ENCODE assay signal across 1 mouse cellular context in the genomic region with DNA sequence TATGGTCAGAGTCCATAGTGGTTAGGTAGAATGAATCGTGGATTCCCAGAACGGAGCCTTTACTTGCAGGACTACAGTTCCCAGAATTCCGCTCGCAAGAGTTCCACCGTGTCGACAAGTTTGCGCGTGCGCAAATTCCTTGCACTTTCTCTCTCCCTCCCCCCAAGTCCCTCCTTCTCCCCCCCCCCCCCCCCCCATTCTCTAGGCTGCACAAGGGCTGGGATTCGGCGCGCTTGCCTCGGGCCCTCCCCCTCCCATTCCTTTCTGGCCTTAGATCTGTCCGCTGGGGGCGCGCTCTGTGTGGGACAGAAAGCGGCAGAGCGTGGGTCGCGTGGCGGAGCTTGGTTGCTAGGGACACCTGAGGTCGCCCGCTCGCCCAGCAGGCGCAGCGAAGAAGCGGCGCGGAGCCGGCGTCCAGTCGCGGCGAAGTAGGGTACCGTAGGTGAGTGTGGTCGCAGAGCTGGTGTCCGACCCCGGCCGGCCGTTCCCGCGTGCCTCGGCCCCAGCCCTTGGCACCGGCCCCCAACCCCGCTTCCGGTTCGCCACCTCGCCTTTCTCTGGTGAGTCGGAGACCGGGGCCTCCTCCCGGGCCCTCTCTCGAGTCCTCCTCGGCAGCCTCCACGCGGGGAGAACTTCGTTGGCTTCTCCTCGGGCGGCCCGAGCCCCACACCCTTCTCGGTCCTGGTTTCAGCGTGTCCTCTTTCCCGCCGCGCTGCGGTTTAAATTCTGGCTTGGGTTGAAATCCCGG.
A peak's percentile ranks its signal among the peaks of the same experiment; 100 is the strongest.
TF ChIP-seq lines count a peak whose summit lies in the region.

A gene (plus strand): TSS at position 298 of the 748 bp plus-strand sequence.

TF ChIP-seq in myocyte, 11 proteins besides CTCF, POLR2A, EP300 and RAD21 (continued from another document):
- peak in 1 of 3 experiments; percentile 11 for TF ChIP-seq MYOD1 (IDR thresholded peaks at IDR 0.05; ENCODE audit: control insufficient read depth in 1 of 3, insufficient read length in 2 of 3, low read depth in 2 of 3)
